Mouse (Mus musculus): Measurements from ENCODE around the gene Cd300c.
"Not testable (repeated sequence)": the region's sequence is repeated elsewhere in the genome, so short reads cannot be mapped to it uniquely, and the experiment has no call there.

The Cd300c gene

GRCm38 (mm10) chr11:114968752-114969207, at the start of gene Cd300c:
Cd300c (minus strand) TSS chr11:114969157.
- peak; percentile 46 for DNase-seq (ENCODE audit: low spot score)

DNA sequence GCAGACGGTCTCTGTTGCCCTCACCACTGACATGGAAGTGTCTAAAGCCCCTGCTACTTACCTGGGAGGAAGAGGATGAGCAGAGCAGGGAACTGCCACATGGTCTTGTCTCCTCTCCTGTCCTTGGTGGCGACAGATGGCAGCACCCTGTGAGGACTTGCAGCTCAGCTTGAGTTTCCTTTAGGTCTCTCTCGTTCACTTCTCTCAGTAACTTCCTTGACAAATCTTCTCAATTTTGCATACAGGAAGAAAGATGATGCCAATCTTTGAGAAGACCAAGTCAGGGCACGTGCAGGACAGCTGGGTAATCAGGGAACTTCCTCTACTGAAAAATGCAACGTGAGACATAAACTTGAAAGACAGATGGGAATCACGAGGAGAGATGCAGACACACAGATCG, 47.1 kb upstream of the Cd300c start, which contains the start of gene Cd300ld2:
TSS of gene Cd300ld2 (minus strand) at position 101 of the 400 bp plus-strand sequence.
- not testable (repeated sequence) for DNase-seq (ENCODE audit: low spot score)

DNA sequence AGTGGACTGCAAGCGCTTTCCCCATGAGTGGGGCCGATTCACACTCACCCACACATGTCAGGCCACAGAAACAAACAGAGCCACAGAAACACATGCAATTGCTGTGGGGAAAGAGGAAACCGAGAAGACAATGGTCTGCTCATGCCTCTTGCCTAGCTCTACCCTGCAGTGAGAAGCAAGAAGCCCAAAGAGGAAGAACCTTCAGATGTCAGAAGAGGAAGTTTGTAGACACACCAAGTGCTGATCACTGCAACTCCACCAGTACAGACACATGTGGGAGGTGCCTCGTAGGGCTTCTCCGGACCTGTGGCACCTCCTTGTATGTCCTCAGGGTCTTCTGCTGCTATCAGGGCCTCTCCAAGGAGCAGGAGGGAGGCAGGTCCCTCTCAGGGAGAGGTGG, 35.1 kb upstream of the Cd300c start:
- DNase-seq (ENCODE audit: low spot score) = no peak

GRCm38 (mm10) chr11:115001474-115002040, 32.6 kb upstream of the Cd300c start, which contains the start of gene Cd300c2:
Cd300c2 (minus strand) TSS chr11:115001880.
- no peak for DNase-seq (ENCODE audit: low spot score)

GRCm38 (mm10) chr11:114989793-114990192, 20.8 kb upstream of the Cd300c start, which contains the start of gene Cd300ld:
Cd300ld (minus strand) TSS chr11:114989922.
- no peak for DNase-seq (ENCODE audit: low spot score)

GRCm38 (mm10) chr11:114981866-114982265, 12.9 kb upstream of the Cd300c start:
- DNase-seq (ENCODE audit: low spot score) = no peak

DNA sequence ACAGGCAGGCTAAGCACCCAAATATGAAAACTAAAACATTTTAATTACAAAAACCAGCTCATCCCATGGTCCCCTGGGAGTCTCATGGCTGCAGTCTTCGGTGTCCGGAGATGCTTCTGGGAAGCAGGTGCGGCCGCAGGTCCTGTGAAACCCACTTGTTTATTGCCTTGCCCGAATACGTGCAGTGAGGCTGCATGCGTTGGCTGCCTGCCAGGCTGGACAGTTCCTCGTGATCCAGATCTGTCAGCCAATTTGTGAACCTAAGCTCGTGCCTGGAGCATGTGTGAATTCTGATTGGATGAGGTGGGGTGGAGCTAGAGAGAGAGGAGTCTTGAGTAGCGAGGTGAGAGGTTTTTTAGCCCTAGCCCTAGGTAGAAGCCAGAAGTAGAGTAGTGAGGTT, 3.8 kb upstream of the Cd300c start:
- DNase-seq (ENCODE audit: low spot score) = no peak

DNA sequence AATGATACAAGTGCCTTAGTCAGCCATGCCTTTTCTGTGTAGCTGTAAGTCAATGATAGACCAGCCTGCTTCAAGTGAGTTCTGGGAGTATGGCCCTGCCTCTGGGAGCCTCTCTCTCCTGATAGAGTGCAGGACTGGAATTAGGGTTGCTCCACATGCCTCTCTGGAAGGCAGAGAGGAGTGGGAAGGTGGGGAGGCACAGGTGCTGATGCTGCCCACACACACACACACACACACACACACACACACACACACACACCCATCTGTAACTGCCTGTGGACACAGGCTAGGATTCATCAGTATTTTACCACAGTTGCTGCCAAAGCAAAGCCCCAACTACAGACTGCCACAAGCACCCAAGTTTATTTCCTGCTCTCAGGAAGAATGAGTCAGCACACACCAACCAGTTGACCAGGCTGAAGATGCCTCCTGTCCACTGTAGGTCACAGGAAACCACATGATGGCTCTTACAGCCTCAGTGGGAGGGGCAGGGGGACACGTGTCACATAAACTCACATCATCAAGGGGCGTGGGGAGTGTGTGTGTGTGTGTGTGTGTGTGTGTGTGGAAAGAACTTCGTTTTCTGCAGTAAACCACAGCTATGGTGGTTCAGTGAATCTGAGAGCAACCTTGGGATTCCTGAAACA, 3.7 kb downstream of the Cd300c start:
- DNase-seq (ENCODE audit: low spot score) = peak; percentile 38

DNA sequence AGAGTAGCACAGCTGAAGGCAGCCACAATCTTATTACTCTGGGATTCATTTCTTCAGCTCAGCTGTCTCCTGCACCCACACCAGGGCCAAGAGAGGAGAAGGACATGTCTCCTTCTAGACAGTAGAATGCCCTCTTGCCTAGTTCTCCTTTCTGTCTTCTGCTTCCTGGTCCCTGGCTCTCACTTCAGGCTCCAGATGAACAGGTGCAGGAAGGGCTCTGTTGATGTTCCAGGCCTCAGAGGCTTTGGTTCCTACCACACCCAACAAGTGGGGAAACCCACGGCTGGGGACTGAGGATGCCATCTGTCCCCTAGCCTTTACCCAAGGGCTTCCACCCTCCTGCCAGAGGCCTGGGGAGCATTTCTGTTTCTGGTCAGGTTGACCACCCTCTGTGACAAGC, 8.6 kb downstream of the Cd300c start:
- no peak for DNase-seq (ENCODE audit: low spot score)

DNA sequence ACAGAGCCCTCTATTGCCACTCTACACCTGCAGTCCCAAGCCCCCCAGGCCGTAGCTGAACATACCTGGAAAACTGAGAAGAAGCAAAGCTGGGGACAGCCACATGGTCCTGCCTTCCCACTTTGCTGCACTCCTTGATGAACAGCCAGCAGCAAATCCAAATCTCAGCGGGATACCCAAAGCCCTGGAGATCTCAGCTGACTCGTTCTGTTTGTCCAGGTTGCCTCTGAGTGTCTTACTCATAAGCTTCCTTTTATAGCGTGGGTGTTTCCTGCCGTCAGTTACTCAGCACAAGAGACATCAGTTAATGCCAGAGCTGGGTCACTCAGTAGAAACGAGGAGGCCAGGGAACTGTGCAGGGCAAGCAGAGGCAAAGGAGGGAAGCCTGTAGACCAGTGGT, 34.8 kb downstream of the Cd300c start, which contains the start of gene Cd300lb:
TSS of gene Cd300lb (minus strand) at position 243 of the 400 bp plus-strand sequence.
- DNase-seq (ENCODE audit: low spot score) = peak; percentile 10

- peak; percentile 7 for DNase-seq (ENCODE audit: low spot score)
Measured at GRCm38 (mm10) chr11:114933591-114933990, 35.4 kb downstream of the Cd300c start.

GRCm38 (mm10) chr11:114931041-114931440, 37.9 kb downstream of the Cd300c start:
- DNase-seq (ENCODE audit: low spot score) = peak; percentile 33

- no peak for DNase-seq (ENCODE audit: low spot score)
Measured at GRCm38 (mm10) chr11:114929581-114929980, 39.4 kb downstream of the Cd300c start.

GRCm38 (mm10) chr11:114923961-114924360, 45.0 kb downstream of the Cd300c start:
- DNase-seq (ENCODE audit: low spot score) = no peak

DNA sequence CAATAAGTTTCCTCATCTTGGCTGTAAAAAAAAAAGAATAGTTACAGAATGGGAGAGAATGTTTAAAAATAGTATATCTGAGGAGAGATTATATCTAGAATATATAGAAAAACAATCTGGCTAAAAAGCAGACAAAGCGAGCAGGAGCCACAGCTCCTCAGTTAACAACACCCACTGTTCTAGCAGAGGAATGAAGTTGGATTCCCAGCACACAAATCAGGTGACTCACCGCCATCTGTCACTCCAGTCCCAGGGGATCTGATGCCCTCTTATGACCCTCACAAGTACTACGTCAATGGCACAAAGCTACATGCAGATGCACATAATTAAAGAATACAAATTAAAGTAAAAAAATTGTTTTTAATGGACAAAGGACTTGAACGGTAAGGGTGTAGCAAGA, 46.5 kb downstream of the Cd300c start:
- no peak for DNase-seq (ENCODE audit: low spot score)

DNA sequence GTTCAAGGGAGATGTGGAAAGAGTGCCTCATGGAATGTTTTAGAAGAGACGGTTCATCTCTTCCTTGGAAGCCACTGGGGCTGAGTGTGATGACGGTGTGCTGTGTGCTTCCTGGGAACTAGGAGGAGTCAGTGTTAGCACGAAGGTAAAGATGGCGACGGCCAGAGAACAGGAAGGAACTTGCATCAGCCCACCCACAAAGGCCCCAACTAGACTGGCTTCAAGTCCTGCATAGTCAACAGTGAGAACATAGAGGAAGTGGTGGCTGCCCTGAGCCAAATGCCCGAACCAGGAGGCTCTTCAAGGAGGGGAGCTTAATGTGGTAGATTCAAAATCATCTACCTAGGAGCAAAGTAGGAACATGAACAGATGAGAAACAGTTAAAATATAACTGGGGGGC, 51.8 kb downstream of the Cd300c start:
- peak; percentile 54 for DNase-seq (ENCODE audit: low spot score)

GRCm38 (mm10) chr11:114914978-114915377, 54.0 kb downstream of the Cd300c start:
- DNase-seq (ENCODE audit: low spot score) = no peak

GRCm38 (mm10) chr11:114912847-114913246, 56.1 kb downstream of the Cd300c start:
- DNase-seq (ENCODE audit: low spot score) = peak; percentile 73

GRCm38 (mm10) chr11:114909538-114909937, 59.4 kb downstream of the Cd300c start:
- DNase-seq (ENCODE audit: low spot score) = not testable (repeated sequence)

DNA sequence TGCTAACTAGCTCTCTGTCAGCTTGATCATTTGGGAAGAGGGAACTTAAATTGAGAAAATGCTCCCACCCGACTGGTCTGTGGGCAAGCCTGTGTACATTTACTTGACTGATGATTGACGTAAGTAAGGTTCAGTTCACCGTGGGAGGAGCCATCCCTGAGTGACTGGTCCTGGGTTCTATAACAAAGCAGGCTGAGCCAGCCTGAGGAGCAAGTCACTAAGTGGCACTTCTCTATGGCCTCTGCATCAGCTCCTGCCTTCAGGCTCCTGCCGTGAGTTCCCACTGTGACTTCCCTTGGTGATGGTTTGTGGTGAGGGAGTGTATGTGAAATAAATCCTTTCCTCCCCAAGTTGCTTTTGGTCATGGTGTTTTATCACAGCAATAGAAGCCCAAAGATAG, 60.9 kb downstream of the Cd300c start:
- DNase-seq (ENCODE audit: low spot score) = no peak

- DNase-seq (ENCODE audit: low spot score) = peak; percentile 59
Measured at GRCm38 (mm10) chr11:114907567-114907966, 61.4 kb downstream of the Cd300c start.
